Mouse (Mus musculus) heart, embryonic 11.5 days (tissue): ENCODE data around the gene Spop. TPM values are rescaled to one million over a fixed set of nuclear protein-coding genes. Genes with fewer than 3 reads are reported as not detected.
A peak's percentile ranks its signal among the peaks of the same experiment; 100 is the strongest.
"Not testable (repeated sequence)": the region's sequence is repeated elsewhere in the genome, so short reads cannot be mapped to it uniquely, and the experiment has no call there.

Experiments used
- ATAC-seq: fragments of 200-750 bp; cut with Nextera tagmentation; replicated peaks from 2 replicates; pipeline ENCODE4 v1.8.0; 2017; ENCODE audit warnings: moderate library complexity; ENCODE audit not compliant: insufficient number of reproducible peaks, low FRiP score, low TSS enrichment
- H3K27ac ChIP-seq: fragments of 300-500 bp; sonication (generic); 2 replicates; pipeline ENCODE4 v1.5.1; 2014; ENCODE audit warnings: mild to moderate bottlenecking, low read depth, low read length
- H3K27me3 ChIP-seq: fragments of 300-500 bp; sonication (generic); 2 replicates; pipeline ENCODE4 v1.6.1; 2014; ENCODE audit warnings: mild to moderate bottlenecking, low read length, mixed read lengths; ENCODE audit not compliant: control insufficient read depth, insufficient read depth
- H3K36me3 ChIP-seq: fragments of 300-500 bp; sonication (generic); 2 replicates; pipeline ENCODE4 v1.6.1; 2014; ENCODE audit warnings: mild to moderate bottlenecking, low read length, moderate library complexity, mixed read lengths; ENCODE audit not compliant: control insufficient read depth, insufficient read depth
- H3K4me1 ChIP-seq: fragments of 300-500 bp; sonication (generic); 2 replicates; pipeline ENCODE4 v1.6.1; 2014; ENCODE audit warnings: low read length; ENCODE audit not compliant: control insufficient read depth, insufficient read depth
- H3K4me2 ChIP-seq: fragments of 300-500 bp; sonication (generic); 2 replicates; pipeline ENCODE4 v1.6.1; 2014; ENCODE audit warnings: mild to moderate bottlenecking, moderate library complexity
- H3K4me3 ChIP-seq: fragments of 300-500 bp; sonication (generic); 2 replicates; pipeline ENCODE4 v1.5.1; 2014; ENCODE audit warnings: low read depth, low read length
- H3K9ac ChIP-seq: fragments of 300-500 bp; sonication (generic); 2 replicates; pipeline ENCODE4 v1.6.1; 2014; ENCODE audit warnings: mild to moderate bottlenecking, low read depth, low read length, moderate library complexity
- H3K9me3 ChIP-seq: fragments of 300-500 bp; sonication (generic); replicated peaks from 2 replicates; pipeline ENCODE4 v1.6.1; 2016; ENCODE audit warnings: low read length; ENCODE audit not compliant: control insufficient read depth
- WGBS: fragments of 180-500 bp; shearing (Covaris S2); extraction: QIAGEN DNeasy Blood & Tissue Kit; methylation state at CpG from one replicate; pipeline ENCODE4 v1.1.7; 2014; ENCODE audit not compliant: insufficient replicate concordance; 5-methylcytosine and 5-hydroxymethylcytosine counted together
- polyA plus RNA-seq: library from polyadenylated mRNA; unstranded; fragments of >200 nt; fragmentation: Nextera tagmentation; extraction: Ambion mirVana; gene quantifications from 2 replicates; pipeline ENCODE4 v1.2.1, GENCODE M21; 2014

The Spop gene
- polyA plus RNA-seq, 1 experiment from 2014 or later, result 82.3 TPM

DNA sequence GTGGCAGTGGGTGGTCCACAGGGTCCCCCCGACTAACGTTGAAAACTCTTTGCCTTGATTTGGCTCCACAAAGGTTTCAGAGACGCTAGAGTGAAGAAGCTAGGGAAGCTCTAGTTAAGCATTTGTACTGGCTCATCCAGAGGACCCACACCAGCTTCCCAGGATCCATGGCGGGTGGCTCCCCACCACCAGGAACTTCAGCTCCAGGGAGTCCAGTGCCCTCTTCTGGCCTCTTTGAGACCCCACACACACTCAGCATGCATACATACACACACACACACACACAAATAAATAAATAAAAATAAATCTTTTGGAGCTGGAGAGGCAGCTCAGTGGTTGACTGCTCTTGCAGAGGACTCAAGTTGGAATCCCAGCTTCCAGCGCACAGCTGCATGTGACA, 84.0 kb downstream of the Spop start:
- H3K4me2 ChIP-seq, result no peak overlapping the region
- H3K9ac ChIP-seq, result no peak overlapping the region
- WGBS, result 84% methylated on average over 5 of the region's 5 CpGs
- no peaks in the 10 kb centered on the region for H3K27me3 ChIP-seq
- ATAC-seq, result no peak
- no peak overlapping the region for H3K27ac ChIP-seq
- H3K4me1 ChIP-seq, result no peaks in the 10 kb centered on the region
- H3K9me3 ChIP-seq, result no peaks in the 10 kb centered on the region
- no peak overlapping the region for H3K4me3 ChIP-seq
- H3K36me3 ChIP-seq, result peaks cover 13% of the 10 kb centered on the region

DNA sequence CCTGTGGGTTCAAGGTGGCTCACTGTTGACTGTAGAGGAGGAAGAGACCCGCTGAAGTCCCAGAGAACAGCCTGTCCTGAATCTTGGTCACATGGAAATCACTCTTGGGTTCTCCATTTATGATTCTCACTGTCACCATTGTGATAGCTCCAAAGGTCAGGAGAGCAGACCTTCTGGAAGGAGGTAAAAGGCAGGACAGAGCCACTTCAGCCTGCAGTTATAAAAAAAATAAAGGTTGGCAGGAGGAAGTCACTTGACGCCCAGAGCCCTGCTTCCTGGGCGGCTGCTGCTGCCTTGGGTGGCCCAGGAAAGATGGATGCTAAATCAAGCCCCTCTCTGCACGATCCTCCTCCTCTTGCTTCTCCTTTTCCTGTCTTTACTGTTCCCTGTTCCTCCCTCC, 86.5 kb downstream of the Spop start:
- Histone ChIP-seq H3K4me1 (peaks cover 5% of the 10 kb centered on the region; the same call in 1 of the 2 replicates), H3K9ac (no peak overlapping the region), H3K36me3 (peaks cover 7% of the 10 kb centered on the region), H3K27me3 (no peaks in the 10 kb centered on the region), H3K4me2 (no peak overlapping the region), H3K27ac (no peak overlapping the region), H3K4me3 (no peak overlapping the region), H3K9me3 (no peaks in the 10 kb centered on the region)
- no peak for ATAC-seq
- WGBS, result 43% methylated on average over 4 of the region's 4 CpGs

- Histone ChIP-seq H3K27ac (no peak overlapping the region), H3K4me2 (no peak overlapping the region), H3K36me3 (peaks cover 7% of the 10 kb centered on the region), H3K9ac (no peak overlapping the region), H3K9me3 (no peaks in the 10 kb centered on the region), H3K4me1 (peaks cover 5% of the 10 kb centered on the region; the same call in 1 of the 2 replicates), H3K27me3 (no peaks in the 10 kb centered on the region), H3K4me3 (no peak overlapping the region)
- ATAC-seq, result no peak
- 63% methylated on average over 3 of the region's 3 CpGs for WGBS
These were observed 87.0 kb downstream of the Spop start for GRCm38 (mm10) chr11:95500836-95501235.

DNA sequence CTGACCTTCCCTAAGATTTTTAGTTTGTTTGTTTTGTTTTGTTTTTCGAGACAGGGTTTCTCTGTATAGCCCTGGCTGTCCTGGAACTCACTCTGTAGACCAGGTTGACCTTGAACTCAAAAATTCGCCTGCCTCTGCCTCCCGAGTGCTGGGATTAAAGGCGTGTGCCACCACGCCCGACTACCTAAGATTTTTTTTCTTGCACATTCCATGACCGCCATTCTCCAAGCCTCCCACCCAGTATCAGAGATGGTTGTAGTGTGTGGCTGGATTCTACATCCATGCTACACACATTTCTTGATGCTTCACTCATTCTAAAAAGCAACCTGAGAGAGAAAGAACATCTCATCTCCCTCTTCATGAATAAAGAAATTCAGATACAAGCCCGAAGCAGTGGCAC, 87.9 kb downstream of the Spop start:
- H3K27ac ChIP-seq, result not testable (repeated sequence)

GRCm38 (mm10) chr11:95503581-95504180, 89.8 kb downstream of the Spop start:
- Histone ChIP-seq H3K27ac (no peak overlapping the region), H3K27me3 (peaks cover 6% of the 10 kb centered on the region; the same call in 1 of the 2 replicates), H3K4me1 (peaks cover 5% of the 10 kb centered on the region; the same call in 1 of the 2 replicates), H3K9me3 (no peaks in the 10 kb centered on the region), H3K36me3 (no peaks in the 10 kb centered on the region), H3K4me2 (peak overlapping the region; percentile 8; the same call in 1 of the 2 replicates), H3K9ac (0 out of 2 replicates have a peak overlapping the region, but pooled peaks have one; percentile 39), H3K4me3 (no peak overlapping the region)
- no peak for ATAC-seq
- 49% methylated on average over 10 of the region's 10 CpGs for WGBS

More for the DNA sequence above, 87.9 kb downstream of the Spop start:
- not testable (repeated sequence) for H3K4me2 ChIP-seq, H3K27me3 ChIP-seq, H3K4me1 ChIP-seq, ATAC-seq, H3K36me3 ChIP-seq, H3K4me3 ChIP-seq, H3K9me3 ChIP-seq, H3K9ac ChIP-seq
- WGBS, result 83% methylated on average over 8 of the region's 8 CpGs

DNA sequence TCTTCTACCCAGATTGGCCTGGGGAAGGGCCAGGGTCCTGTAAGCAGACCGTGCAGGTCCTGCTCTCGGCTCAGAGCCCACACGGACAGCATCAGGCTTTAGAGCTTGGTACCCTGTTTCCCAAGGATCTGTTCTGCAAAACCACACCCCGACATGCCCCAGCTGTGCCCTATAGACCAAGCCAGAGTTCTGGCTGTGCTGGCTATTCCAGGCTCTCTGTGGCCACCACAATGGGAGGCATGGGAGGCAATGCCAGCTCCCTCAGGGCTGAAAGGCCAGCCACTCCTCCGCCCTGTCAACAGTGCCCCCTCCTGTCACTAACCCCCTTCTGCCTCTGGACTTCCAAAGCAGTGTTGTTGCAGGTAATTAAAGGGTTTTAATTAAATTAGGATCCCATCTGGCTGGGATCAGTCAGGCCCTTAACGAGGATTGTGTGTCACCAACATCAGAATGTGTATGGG, 90.4 kb downstream of the Spop start:
- ATAC-seq, result no peak

DNA sequence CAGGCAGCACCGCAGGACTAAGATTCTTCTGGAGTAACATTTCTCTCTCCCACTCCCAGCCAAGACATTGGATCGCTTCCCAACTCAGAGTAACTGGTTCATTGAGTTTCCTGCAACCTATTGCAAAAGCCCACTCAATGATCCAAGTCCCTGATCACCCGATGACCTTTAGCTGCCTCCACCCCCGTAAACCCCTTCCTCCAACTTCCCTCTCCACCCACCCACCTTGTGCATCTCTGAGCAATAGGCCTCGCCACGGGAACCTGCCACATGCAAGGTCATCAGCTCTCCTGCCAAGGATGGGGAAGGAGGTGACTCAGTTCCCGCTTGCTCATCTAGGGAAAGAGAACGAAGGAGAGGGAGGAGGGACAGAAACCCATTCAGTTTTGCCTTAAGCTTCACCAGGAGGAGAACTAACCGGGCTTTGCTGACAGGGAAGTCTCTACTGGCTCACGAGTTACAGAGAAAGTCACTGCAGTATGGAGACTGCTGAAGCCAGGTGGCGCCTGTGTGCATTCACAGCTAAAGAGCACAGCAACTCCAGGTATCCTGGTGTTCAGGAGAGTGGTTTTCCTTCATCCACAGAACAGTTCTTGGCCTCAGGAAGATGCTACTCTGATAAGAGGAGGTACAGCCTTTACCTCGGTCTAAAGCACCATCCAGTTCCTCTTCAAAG, 93.3 kb downstream of the Spop start:
- Histone ChIP-seq H3K36me3 (no peaks in the 10 kb centered on the region), H3K4me3 (no peak overlapping the region), H3K9me3 (no peaks in the 10 kb centered on the region), H3K4me2 (no peak overlapping the region), H3K9ac (no peak overlapping the region), H3K4me1 (peaks cover 5% of the 10 kb centered on the region; the same call in 1 of the 2 replicates), H3K27me3 (peaks cover 29% of the 10 kb centered on the region), H3K27ac (no peak overlapping the region)
- 40% methylated on average over 12 of the region's 12 CpGs for WGBS
- no peak for ATAC-seq

More for the DNA sequence above, 90.4 kb downstream of the Spop start:
- 69% methylated on average over 6 of the region's 6 CpGs for WGBS
- no peak overlapping the region; the same call in 1 of the 2 replicates for H3K4me2 ChIP-seq
- no peaks in the 10 kb centered on the region for H3K36me3 ChIP-seq
- H3K27me3 ChIP-seq, result peaks cover 8% of the 10 kb centered on the region; the same call in 1 of the 2 replicates
- peaks cover 5% of the 10 kb centered on the region; the same call in 1 of the 2 replicates for H3K4me1 ChIP-seq
- no peaks in the 10 kb centered on the region for H3K9me3 ChIP-seq
- no peak overlapping the region for H3K9ac ChIP-seq
- no peak overlapping the region for H3K4me3 ChIP-seq
- no peak overlapping the region for H3K27ac ChIP-seq

DNA sequence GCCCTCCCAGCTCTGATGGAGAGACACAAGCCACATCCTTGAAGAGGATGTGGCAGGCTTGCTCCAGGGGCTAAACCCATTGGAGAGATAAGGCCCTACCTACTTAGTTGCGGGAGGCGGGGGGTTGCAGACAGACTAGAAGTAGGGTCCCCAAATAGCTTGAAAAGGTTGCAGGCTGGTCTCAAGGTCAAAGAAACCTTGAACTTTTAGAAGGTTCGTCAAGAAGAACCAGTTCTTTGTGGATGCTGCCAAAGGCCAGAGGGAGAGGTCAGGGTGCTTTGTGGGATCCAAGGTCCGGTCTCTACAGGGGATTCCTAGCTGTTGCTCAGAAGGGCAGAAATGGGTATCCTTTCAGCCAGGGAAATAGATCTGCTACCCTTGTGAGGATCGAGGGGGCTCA, 93.9 kb downstream of the Spop start:
- Histone ChIP-seq H3K4me2 (no peak overlapping the region), H3K4me1 (peaks cover 5% of the 10 kb centered on the region; the same call in 1 of the 2 replicates), H3K36me3 (no peaks in the 10 kb centered on the region), H3K9ac (no peak overlapping the region), H3K9me3 (no peaks in the 10 kb centered on the region), H3K27me3 (peaks cover 35% of the 10 kb centered on the region), H3K4me3 (no peak overlapping the region), H3K27ac (no peak overlapping the region)
- WGBS, result 64% methylated on average over 5 of the region's 5 CpGs
- ATAC-seq, result no peak
